ENCODE assay signal across 29 mouse cellular contexts in the genomic region with DNA sequence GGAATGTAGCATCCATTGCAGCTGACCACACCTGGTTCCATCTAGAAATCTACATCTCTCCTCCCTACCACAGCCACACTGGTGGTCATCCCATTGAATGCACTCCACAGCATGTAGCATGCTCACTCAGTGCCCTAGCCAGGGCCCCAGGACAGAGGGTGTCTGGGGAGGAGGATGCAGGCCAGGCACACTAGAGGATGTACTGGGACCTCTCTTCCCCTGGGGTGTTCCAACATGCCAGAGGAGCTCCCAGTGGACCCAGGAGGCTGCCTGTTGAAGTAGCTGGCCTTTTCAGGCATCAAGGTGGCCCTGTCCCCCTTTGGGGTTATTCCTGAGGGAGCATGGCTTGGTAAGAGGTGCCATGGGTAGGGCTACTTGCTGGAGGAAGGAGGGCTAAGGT. TPM values are rescaled to one million over a fixed set of nuclear protein-coding genes. Genes with fewer than 3 reads are reported as not detected.
DNase-seq lines count a peak whose midpoint lies in the region; ATAC-seq and TF ChIP-seq lines count a peak whose summit lies in the region.
"Had no signal": no experiment of that assay in that cellular context is flagged by ENCODE, and none has a peak within 500 bp of the region (broad histone marks: within the 10 kb centered on the region; RNA-seq: fewer than 3 reads in every experiment).

No protein-coding gene starts in this region.

- no peak for TF ChIP-seq CTCF in cerebellum, adult 2 months (IDR thresholded peaks at IDR 0.05; ENCODE audit: borderline replicate concordance, insufficient read depth, low read depth, low read length)
- no peak for TF ChIP-seq CTCF in hindbrain, postnatal 0 days (IDR thresholded peaks at IDR 0.05; ENCODE audit: low read depth)

- no peak overlapping the region for H3K4me2 ChIP-seq in forebrain, embryonic 11.5 days (ENCODE audit: low read depth, low read length, severe bottlenecking)
- no peak overlapping the region for H3K4me2 ChIP-seq in forebrain, embryonic 16.5 days (ENCODE audit: low read length)
- H3K4me2 ChIP-seq in hindbrain, postnatal 0 days (ENCODE audit: low read depth, low read length) = no peak overlapping the region
- no peak overlapping the region for H3K4me2 ChIP-seq in hindbrain, embryonic 16.5 days (ENCODE audit: low read length)
- H3K4me2 ChIP-seq: embryonic facial prominence, embryonic 13.5 days; forebrain, embryonic 13.5 days; heart, embryonic 12.5 days; heart, embryonic 15.5 days; hindbrain, embryonic 13.5 days had no signal

- no peaks in the 10 kb centered on the region for H3K9me3 ChIP-seq in forebrain, embryonic 11.5 days (ENCODE audit: control insufficient read depth, low read length)
- H3K9me3 ChIP-seq in forebrain, embryonic 16.5 days (ENCODE audit: control insufficient read depth, low read length) = no peaks in the 10 kb centered on the region
- no peaks in the 10 kb centered on the region for H3K9me3 ChIP-seq in hindbrain, postnatal 0 days (ENCODE audit: low read length)
- no peaks in the 10 kb centered on the region for H3K9me3 ChIP-seq in hindbrain, embryonic 16.5 days (ENCODE audit: control insufficient read depth, low read length)
- H3K9me3 ChIP-seq: embryonic facial prominence, embryonic 10.5 days; embryonic facial prominence, embryonic 13.5 days; forebrain, embryonic 13.5 days; G1E; heart, embryonic 12.5 days; heart, embryonic 15.5 days; hindbrain, embryonic 13.5 days had no signal

- DNase-seq in cerebellum, adult 2 months = peak in 1 of 2 experiments; percentile 43
- DNase-seq in cerebellum, adult 8-10 months = no peak
- peak; percentile 20 for DNase-seq in forebrain, embryonic 11.5 days (ENCODE audit: low spot score)
- no peak for DNase-seq in hindbrain, postnatal 0 days (ENCODE audit: low spot score)
- DNase-seq in right cerebral cortex, postnatal 14 days = no peak
- DNase-seq: adrenal gland, postnatal 10 days; adrenal gland, postnatal 36 days; B cell, adult 2 months; cerebellum, adult 11 months; embryo, embryonic 11 days; forebrain, postnatal 0 days; gastrocnemius, adult 2 months; gastrocnemius, postnatal 14 days; heart, adult 18-20 months; heart, postnatal 10 days; heart, postnatal 36 days; kidney, adult 2 months had no signal

- H3K27ac ChIP-seq in cerebellum, adult 2 months (ENCODE audit: insufficient read depth, low read length) = peak overlapping the region; percentile 89
- H3K27ac ChIP-seq in forebrain, embryonic 11.5 days (ENCODE audit: low read depth, low read length) = no peak overlapping the region
- no peak overlapping the region for H3K27ac ChIP-seq in forebrain, embryonic 16.5 days (ENCODE audit: low read length)
- H3K27ac ChIP-seq in hindbrain, postnatal 0 days = peak overlapping the region; percentile 7; the same call in 1 of the 2 replicates
- H3K27ac ChIP-seq in hindbrain, embryonic 16.5 days (ENCODE audit: low read depth, low read length) = no peak overlapping the region
- H3K27ac ChIP-seq: embryonic facial prominence, embryonic 13.5 days; forebrain, embryonic 13.5 days; gastrocnemius, adult 2 months; heart, embryonic 15.5 days had no signal

- no peak overlapping the region for H3K9ac ChIP-seq in forebrain, embryonic 11.5 days (ENCODE audit: low read length)
- no peak overlapping the region for H3K9ac ChIP-seq in forebrain, embryonic 16.5 days (replicated peaks; ENCODE audit: low read depth, low read length)
- H3K9ac ChIP-seq in hindbrain, postnatal 0 days (replicated peaks; ENCODE audit: low read length) = no peak overlapping the region
- no peak overlapping the region for H3K9ac ChIP-seq in hindbrain, embryonic 16.5 days (ENCODE audit: low read depth, low read length)
- H3K9ac ChIP-seq: embryonic facial prominence, embryonic 13.5 days; forebrain, embryonic 13.5 days; forebrain, postnatal 0 days; heart, embryonic 12.5 days; heart, embryonic 15.5 days had no signal

- no peak overlapping the region for H3K4me3 ChIP-seq in cerebellum, adult 2 months (replicated peaks; ENCODE audit: insufficient read depth, low read depth, low read length)
- H3K4me3 ChIP-seq in forebrain, embryonic 11.5 days (ENCODE audit: low read depth, low read length) = no peak overlapping the region
- no peak overlapping the region for H3K4me3 ChIP-seq in forebrain, embryonic 16.5 days (replicated peaks; ENCODE audit: low read length)
- no peak overlapping the region for H3K4me3 ChIP-seq in hindbrain, postnatal 0 days (ENCODE audit: low read length)
- no peak overlapping the region for H3K4me3 ChIP-seq in hindbrain, embryonic 16.5 days (ENCODE audit: low read length)
- H3K4me3 ChIP-seq: embryonic facial prominence, embryonic 10.5 days; embryonic facial prominence, embryonic 13.5 days; erythroblast, embryonic 14.5 days; forebrain, embryonic 13.5 days; gastrocnemius, adult 2 months; heart, embryonic 12.5 days; heart, embryonic 15.5 days; hindbrain, embryonic 13.5 days had no signal

- H3K36me3 ChIP-seq in forebrain, embryonic 11.5 days (ENCODE audit: control insufficient read depth, insufficient read depth, low read length) = no peaks in the 10 kb centered on the region
- H3K36me3 ChIP-seq in forebrain, embryonic 16.5 days (ENCODE audit: control insufficient read depth, insufficient read depth) = no peaks in the 10 kb centered on the region
- H3K36me3 ChIP-seq in hindbrain, postnatal 0 days (ENCODE audit: insufficient read depth, low read length) = no peaks in the 10 kb centered on the region
- no peaks in the 10 kb centered on the region for H3K36me3 ChIP-seq in hindbrain, embryonic 16.5 days (ENCODE audit: control insufficient read depth, insufficient read depth, low read length)
- H3K36me3 ChIP-seq: embryonic facial prominence, embryonic 10.5 days; embryonic facial prominence, embryonic 13.5 days; G1E; heart, embryonic 12.5 days; heart, embryonic 15.5 days; hindbrain, embryonic 13.5 days had no signal

- no peaks in the 10 kb centered on the region for H3K27me3 ChIP-seq in cerebellum, adult 2 months (ENCODE audit: control insufficient read depth, insufficient read depth, low read length)
- no peaks in the 10 kb centered on the region for H3K27me3 ChIP-seq in forebrain, embryonic 11.5 days (ENCODE audit: control insufficient read depth, insufficient read depth, low read length)
- no peaks in the 10 kb centered on the region for H3K27me3 ChIP-seq in forebrain, embryonic 16.5 days (replicated peaks; ENCODE audit: control insufficient read depth, insufficient read depth, low read length)
- H3K27me3 ChIP-seq in hindbrain, postnatal 0 days (ENCODE audit: insufficient read depth, low read length) = no peaks in the 10 kb centered on the region
- no peaks in the 10 kb centered on the region for H3K27me3 ChIP-seq in hindbrain, embryonic 16.5 days (replicated peaks; ENCODE audit: control insufficient read depth, insufficient read depth, low read length)
- H3K27me3 ChIP-seq: forebrain, embryonic 13.5 days; Patski had no signal

- TF ChIP-seq POLR2A in cerebellum, adult 2 months (IDR thresholded peaks at IDR 0.05; ENCODE audit: borderline replicate concordance, insufficient read depth, low read length) = no peak

- ATAC-seq in forebrain, embryonic 11.5 days (replicated peaks; ENCODE audit: low FRiP score) = no peak
- no peak for ATAC-seq in forebrain, embryonic 16.5 days
- no peak for ATAC-seq in hindbrain, postnatal 0 days
- no peak for ATAC-seq in hindbrain, embryonic 16.5 days
- ATAC-seq: forebrain, embryonic 13.5 days; forebrain, postnatal 0 days; intestine, postnatal 0 days; Patski had no signal

- peaks cover 81% of the 10 kb centered on the region for H3K4me1 ChIP-seq in cerebellum, adult 2 months (ENCODE audit: control insufficient read depth, insufficient read depth, low read length)
- H3K4me1 ChIP-seq in forebrain, embryonic 11.5 days (replicated peaks; ENCODE audit: control insufficient read depth, insufficient read depth, low read length) = no peaks in the 10 kb centered on the region; the same call in 1 of the 2 replicates
- H3K4me1 ChIP-seq in forebrain, embryonic 16.5 days (replicated peaks; ENCODE audit: control insufficient read depth, insufficient read depth, low read length) = no peaks in the 10 kb centered on the region
- H3K4me1 ChIP-seq in hindbrain, postnatal 0 days (ENCODE audit: insufficient read depth, low read length) = peaks cover 15% of the 10 kb centered on the region; the same call in 1 of the 2 replicates
- H3K4me1 ChIP-seq in hindbrain, embryonic 16.5 days (ENCODE audit: control insufficient read depth, insufficient read depth, low read depth, low read length) = no peaks in the 10 kb centered on the region
- H3K4me1 ChIP-seq: forebrain, embryonic 13.5 days; heart, embryonic 12.5 days; heart, embryonic 15.5 days had no signal

RNA-seq across cellular contexts. Expression of gene Exo5, which starts 32.9 kb away (rescaled TPM):
- polyA plus RNA-seq in cerebellum, adult 2 months (2012; rRNA removed) = 9.4 and 10.1 TPM in 2 replicates
- 32.1 and 34.1 TPM in 2 replicates for polyA plus RNA-seq in forebrain, embryonic 11.5 days (2014; fragmentation: Nextera tagmentation; extraction: Ambion mirVana)
- 44.6 and 44.9 TPM in 2 replicates for polyA plus RNA-seq in forebrain, embryonic 16.5 days (2015; fragmentation: Nextera tagmentation; extraction: Ambion mirVana)
- total RNA-seq in hindbrain, postnatal 0 days (2014; rRNA removed) = 7.4 and 8.6 TPM in 2 replicates
- 13.4 and 13.6 TPM in 2 replicates for polyA plus RNA-seq in hindbrain, postnatal 0 days (2015; fragmentation: Nextera tagmentation; extraction: Ambion mirVana)
- 28.0 and 29.8 TPM in 2 replicates for polyA plus RNA-seq in hindbrain, embryonic 16.5 days (2015; fragmentation: Nextera tagmentation; extraction: Ambion mirVana)

RNA-seq across cellular contexts. Expression of gene Rims3, which starts 37.3 kb away (rescaled TPM):
- 104 and 118 TPM in 2 replicates for polyA plus RNA-seq in cerebellum, adult 2 months (2012; rRNA removed)
- 4.2 and 4.9 TPM in 2 replicates for polyA plus RNA-seq in forebrain, embryonic 11.5 days (2014; fragmentation: Nextera tagmentation; extraction: Ambion mirVana)
- polyA plus RNA-seq in forebrain, embryonic 16.5 days (2015; fragmentation: Nextera tagmentation; extraction: Ambion mirVana) = 9.6 and 14.1 TPM in 2 replicates
- total RNA-seq in hindbrain, postnatal 0 days (2014; rRNA removed) = 93.7 and 109 TPM in 2 replicates
- 22.0 and 22.8 TPM in 2 replicates for polyA plus RNA-seq in hindbrain, postnatal 0 days (2015; fragmentation: Nextera tagmentation; extraction: Ambion mirVana)
- 24.0 and 28.6 TPM in 2 replicates for polyA plus RNA-seq in hindbrain, embryonic 16.5 days (2015; fragmentation: Nextera tagmentation; extraction: Ambion mirVana)
- polyA plus RNA-seq: G1E, Patski had no signal

RNA-seq across cellular contexts. Expression of gene Zfp69, which starts 59.5 kb away (rescaled TPM):
- 1.9 and 3.1 TPM in 2 replicates for polyA plus RNA-seq in cerebellum, adult 2 months (2012; rRNA removed)
- 8.8 and 9.8 TPM in 2 replicates for polyA plus RNA-seq in forebrain, embryonic 11.5 days (2014; fragmentation: Nextera tagmentation; extraction: Ambion mirVana)
- polyA plus RNA-seq in forebrain, embryonic 16.5 days (2015; fragmentation: Nextera tagmentation; extraction: Ambion mirVana) = 5.3 and 5.6 TPM in 2 replicates
- total RNA-seq in hindbrain, postnatal 0 days (2014; rRNA removed) = 1.8 and 2.8 TPM in 2 replicates
- polyA plus RNA-seq in hindbrain, postnatal 0 days (2015; fragmentation: Nextera tagmentation; extraction: Ambion mirVana) = 4.5 and 4.8 TPM in 2 replicates
- polyA plus RNA-seq in hindbrain, embryonic 16.5 days (2015; fragmentation: Nextera tagmentation; extraction: Ambion mirVana) = 6.1 and 6.3 TPM in 2 replicates

Comparison
In these comparisons a context has a peak if more than half of its experiments do, and no peak if none do; other contexts are left out.
1. H3K27ac ChIP-seq: peak in cerebellum, adult 2 months (single experiment) and hindbrain, postnatal 0 days (single experiment); none in forebrain, embryonic 11.5 days (single experiment), forebrain, embryonic 16.5 days (single experiment) and hindbrain, embryonic 16.5 days (single experiment).